19 mouse cellular contexts compared by ENCODE assay signal in the genomic region with DNA sequence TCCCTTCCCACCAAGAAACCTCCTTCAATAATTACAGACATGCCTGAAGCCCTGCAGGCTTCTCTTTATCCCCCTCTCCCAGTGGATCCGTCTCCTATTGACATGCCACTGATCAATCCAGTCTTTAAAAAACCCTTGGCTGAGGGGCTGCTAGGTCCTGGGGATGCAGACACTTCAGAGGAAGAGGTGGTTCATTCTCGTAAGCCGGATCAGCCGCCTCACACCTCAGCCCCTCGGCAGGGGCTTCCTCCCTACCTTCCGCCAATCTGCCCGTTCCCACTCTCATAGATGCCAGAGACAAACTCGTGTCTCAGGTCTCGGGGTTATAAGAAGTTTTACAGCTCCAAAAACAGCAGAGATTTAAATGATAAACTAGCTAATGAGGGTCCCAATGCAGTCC. TPM values are rescaled to one million over a fixed set of nuclear protein-coding genes. Genes with fewer than 3 reads are reported as not detected.
DNase-seq lines count a peak whose midpoint lies in the region; ATAC-seq lines count a peak whose summit lies in the region.
"Had no signal": no experiment of that assay in that cellular context is flagged by ENCODE, and none has a peak within 500 bp of the region (broad histone marks: within the 10 kb centered on the region; RNA-seq: fewer than 3 reads in every experiment).

No protein-coding gene starts in this region.

- no peaks in the 10 kb centered on the region for H3K4me1 ChIP-seq in midbrain, embryonic 11.5 days (ENCODE audit: control insufficient read depth, insufficient read depth, low read length)
- no peaks in the 10 kb centered on the region for H3K4me1 ChIP-seq in midbrain, embryonic 14.5 days (ENCODE audit: control insufficient read depth, insufficient read depth, low read length)
- H3K4me1 ChIP-seq in embryonic facial prominence, embryonic 10.5 days: no peaks in the 10 kb centered on the region; the same call in 1 of the 2 replicates
- H3K4me1 ChIP-seq: embryonic facial prominence, embryonic 12.5 days; forebrain, embryonic 13.5 days; forebrain, embryonic 15.5 days had no signal

- no peaks in the 10 kb centered on the region for H3K9me3 ChIP-seq in midbrain, embryonic 11.5 days (ENCODE audit: control insufficient read depth, low read length)
- peaks cover 7% of the 10 kb centered on the region; the same call in 1 of the 2 replicates for H3K9me3 ChIP-seq in midbrain, embryonic 14.5 days (ENCODE audit: control insufficient read depth, low read length)
- peaks cover 27% of the 10 kb centered on the region for H3K9me3 ChIP-seq in embryonic facial prominence, embryonic 10.5 days
- H3K9me3 ChIP-seq: forebrain, embryonic 13.5 days; forebrain, embryonic 15.5 days had no signal

- H3K9ac ChIP-seq in midbrain, embryonic 11.5 days (ENCODE audit: low read length): no peak overlapping the region
- no peak overlapping the region for H3K9ac ChIP-seq in midbrain, embryonic 14.5 days (replicated peaks; ENCODE audit: low read length)
- H3K9ac ChIP-seq: embryonic facial prominence, embryonic 12.5 days; forebrain, embryonic 13.5 days; forebrain, embryonic 15.5 days had no signal

- no peak overlapping the region for H3K27ac ChIP-seq in midbrain, embryonic 11.5 days (ENCODE audit: low read depth, low read length)
- H3K27ac ChIP-seq in midbrain, embryonic 14.5 days (replicated peaks; ENCODE audit: low read depth, low read length): no peak overlapping the region
- no peak overlapping the region for H3K27ac ChIP-seq in embryonic facial prominence, embryonic 10.5 days (replicated peaks)
- H3K27ac ChIP-seq: embryonic facial prominence, embryonic 12.5 days; forebrain, embryonic 13.5 days; forebrain, embryonic 15.5 days had no signal

- H3K4me2 ChIP-seq in midbrain, embryonic 11.5 days: no peak overlapping the region
- no peak overlapping the region for H3K4me2 ChIP-seq in midbrain, embryonic 14.5 days (ENCODE audit: low read length)
- H3K4me2 ChIP-seq: embryonic facial prominence, embryonic 12.5 days; forebrain, embryonic 13.5 days; forebrain, embryonic 15.5 days had no signal

- 91% methylated on average over 9 of the region's 9 CpGs for WGBS in midbrain, embryonic 11.5 days
- WGBS in midbrain, embryonic 14.5 days: 91% methylated on average over 9 of the region's 9 CpGs
- 94% methylated on average over 9 of the region's 9 CpGs for whole genome bisulfite sequencing in embryonic facial prominence, embryonic 10.5 days

- H3K4me3 ChIP-seq in midbrain, embryonic 11.5 days (ENCODE audit: low read depth, low read length): no peak overlapping the region
- H3K4me3 ChIP-seq in midbrain, embryonic 14.5 days (replicated peaks; ENCODE audit: low read depth, low read length): no peak overlapping the region
- H3K4me3 ChIP-seq in embryonic facial prominence, embryonic 10.5 days: no peak overlapping the region
- H3K4me3 ChIP-seq: embryonic facial prominence, embryonic 12.5 days; forebrain, embryonic 13.5 days; forebrain, embryonic 15.5 days had no signal

- no peak for ATAC-seq in midbrain, embryonic 11.5 days (ENCODE audit: low FRiP score)
- no peak for ATAC-seq in midbrain, embryonic 14.5 days (ENCODE audit: low FRiP score, low TSS enrichment)
- ATAC-seq: forebrain, embryonic 13.5 days; forebrain, embryonic 15.5 days had no signal

- peak; percentile 84 for DNase-seq in heart, adult 11 months
- DNase-seq in heart, adult 18-20 months: no peak
- peak; percentile 57 for DNase-seq in midbrain, embryonic 11.5 days (ENCODE audit: low spot score, missing footprints)
- DNase-seq in midbrain, embryonic 14.5 days: no peak
- peak; percentile 6 for DNase-seq in embryonic facial prominence, embryonic 10.5 days (ENCODE audit: low spot score)
- no peak for DNase-seq in frontal cortex, postnatal 25 days (ENCODE audit: low spot score in 2 of 2)
- DNase-seq: adrenal gland, adult 2 months; adrenal gland, postnatal 10 days; adrenal gland, postnatal 25 days; cerebellum, adult 11 months; cerebellum, adult 18-20 months; cerebellum, adult 8-10 months; cerebellum, adult 9-11 months; cerebellum, postnatal 14 days; cerebellum, postnatal 36 days; embryo, embryonic 11 days had no signal

- H3K27me3 ChIP-seq in midbrain, embryonic 11.5 days (ENCODE audit: control insufficient read depth, insufficient read depth, low read length): no peaks in the 10 kb centered on the region
- no peaks in the 10 kb centered on the region for H3K27me3 ChIP-seq in midbrain, embryonic 14.5 days (ENCODE audit: control insufficient read depth, insufficient read depth, low read length)
- no peaks in the 10 kb centered on the region for H3K27me3 ChIP-seq in embryonic facial prominence, embryonic 10.5 days (replicated peaks; ENCODE audit: low read depth, poor library complexity, severe bottlenecking)
- H3K27me3 ChIP-seq: embryonic facial prominence, embryonic 12.5 days; forebrain, embryonic 13.5 days; forebrain, embryonic 15.5 days had no signal

- H3K36me3 ChIP-seq in midbrain, embryonic 11.5 days (ENCODE audit: control insufficient read depth, insufficient read depth, low read length): no peaks in the 10 kb centered on the region
- no peaks in the 10 kb centered on the region for H3K36me3 ChIP-seq in midbrain, embryonic 14.5 days (ENCODE audit: control insufficient read depth, insufficient read depth, low read length)
- no peaks in the 10 kb centered on the region for H3K36me3 ChIP-seq in embryonic facial prominence, embryonic 10.5 days (replicated peaks)
- H3K36me3 ChIP-seq: embryonic facial prominence, embryonic 12.5 days; forebrain, embryonic 15.5 days had no signal

RNA-seq across cellular contexts. Expression of gene Lgals9, which starts 5.3 kb away (rescaled TPM):
- 10 to 100 TPM; 19.5 to 22.5 TPM for total RNA-seq in heart, adult 18-20 months (2021)
- polyA plus RNA-seq in midbrain, embryonic 11.5 days (2014; fragmentation: Nextera tagmentation; extraction: Ambion mirVana): 5.4 and 6.7 TPM in 2 replicates
- 3.7 and 13.7 TPM in 2 replicates for polyA plus RNA-seq in midbrain, embryonic 14.5 days (2014; fragmentation: Nextera tagmentation; extraction: Ambion mirVana)
- polyA plus RNA-seq in embryonic facial prominence, embryonic 10.5 days (2016; fragmentation: Nextera tagmentation; extraction: Ambion mirVana): 2.3 and 2.8 TPM in 2 replicates

Comparison
In these comparisons a context has a peak if more than half of its experiments do, and no peak if none do; other contexts are left out.
1. DNase-seq: peak in heart, adult 11 months (single experiment), midbrain, embryonic 11.5 days (single experiment) and embryonic facial prominence, embryonic 10.5 days (single experiment); none in heart, adult 18-20 months (0 of 2), midbrain, embryonic 14.5 days (single experiment) and frontal cortex, postnatal 25 days (0 of 2).